Mouse (Mus musculus) thymus, adult 2 months (tissue): ENCODE results near the gene Mapkapk2.

Experiments used
- CTCF ChIP-seq: fragments of 200-500 bp; IDR thresholded peaks from 2 replicates; pipeline ENCODE4 v1.5.1; 2012; ENCODE audit warnings: mild to moderate bottlenecking, control low read depth, low read length, moderate library complexity, borderline replicate concordance; ENCODE audit not compliant: control insufficient read depth, poor library complexity, insufficient read depth; ENCODE audit errors: extremely low read depth
- POLR2A ChIP-seq: fragments of 200-500 bp; IDR thresholded peaks from 2 replicates; pipeline ENCODE4 v1.6.1; 2012; ENCODE audit warnings: mild to moderate bottlenecking, low read length, control low read depth, moderate library complexity; ENCODE audit not compliant: control insufficient read depth, poor library complexity, insufficient read depth; ENCODE audit errors: extremely low read depth

DNA sequence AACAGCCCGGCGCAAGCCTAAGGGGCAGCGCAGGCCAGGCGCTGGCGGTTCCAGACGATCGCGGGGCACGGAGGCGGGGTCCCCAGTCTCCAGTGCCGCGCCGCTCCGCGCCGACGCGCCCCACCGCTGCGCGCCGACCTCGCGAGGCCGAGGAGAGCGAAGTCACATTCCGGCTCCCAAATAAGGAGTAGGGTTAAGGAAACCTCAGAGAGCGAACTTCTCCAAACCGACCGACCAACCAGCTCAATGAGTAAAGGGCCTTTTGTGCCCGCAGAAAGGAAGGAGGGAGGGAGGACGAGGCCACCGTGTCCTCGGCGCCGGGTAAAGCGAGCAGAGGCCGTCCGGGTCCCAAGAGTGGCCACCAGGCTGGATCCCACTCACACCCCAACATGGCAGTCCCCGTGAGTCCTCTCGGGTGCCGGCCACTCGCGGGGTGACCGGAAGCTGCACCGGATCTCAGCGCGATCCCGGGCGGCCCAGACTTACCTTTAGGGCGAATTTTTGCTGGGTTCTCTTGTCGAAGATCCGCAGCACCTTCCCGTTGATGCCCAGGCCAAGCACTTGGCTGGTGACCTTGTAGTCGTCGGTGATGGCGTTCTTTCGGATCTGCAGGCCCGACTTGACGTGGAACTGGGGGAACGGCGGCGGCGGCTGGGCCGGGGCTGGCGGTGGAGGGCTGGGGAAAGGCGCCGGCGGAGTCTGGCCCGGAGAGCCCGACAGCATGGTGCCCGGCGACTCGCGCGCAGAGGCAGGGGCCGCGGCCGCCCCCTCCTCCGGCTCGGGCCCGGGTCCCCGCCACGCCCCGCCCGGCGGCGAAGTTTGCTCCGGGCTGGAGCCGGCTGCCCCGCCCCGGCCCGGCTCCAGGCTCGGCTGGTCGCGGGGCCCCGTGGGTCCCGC lies 575 bp downstream of the Mapkapk2 start:
- TF ChIP-seq POLR2A (no peak), CTCF (no peak)
